Mouse (Mus musculus) heart, postnatal 14 days (tissue): ENCODE results near the gene Paip2b. TPM values are rescaled to one million over a fixed set of nuclear protein-coding genes. Genes with fewer than 3 reads are reported as not detected.
"Not testable (repeated sequence)": the region's sequence is repeated elsewhere in the genome, so short reads cannot be mapped to it uniquely, and the experiment has no call there.

ENCODE experiments used
- DNase-seq, 2 experiments: peaks; one replicate each; pipeline ENCODE4 v3.0.0; 2021 to 2022
- intact Hi-C: fragments of 180-260 bp; cut with DNase I; formaldehyde crosslinking; loops from one replicate; pipeline ENCODE4 v1.15.1; 2025
- long read RNA-seq, 2 experiments: library from polyadenylated mRNA; stranded (forward); transcript quantifications; one replicate each; pipeline ENCODE4 v2.0.0; 2021
- total RNA-seq, 2 experiments: library from RNA; stranded (reverse); gene quantifications; 2 replicates each; pipeline ENCODE4 v1.2.3; 2021

Paip2b gene
- total RNA-seq: 10 to 100 TPM; 23.2 to 27.9 TPM
- long read RNA-seq, experiment 1, partial matches to known transcripts: 0 of 6 reads
- long read RNA-seq, experiment 1, other reads (novel, unspliced or antisense): 2 of 6 reads
- long read RNA-seq, experiment 2, partial matches to known transcripts: 1 of 6 reads
- long read RNA-seq, experiment 2, other reads (novel, unspliced or antisense): 2 of 6 reads

DNA sequence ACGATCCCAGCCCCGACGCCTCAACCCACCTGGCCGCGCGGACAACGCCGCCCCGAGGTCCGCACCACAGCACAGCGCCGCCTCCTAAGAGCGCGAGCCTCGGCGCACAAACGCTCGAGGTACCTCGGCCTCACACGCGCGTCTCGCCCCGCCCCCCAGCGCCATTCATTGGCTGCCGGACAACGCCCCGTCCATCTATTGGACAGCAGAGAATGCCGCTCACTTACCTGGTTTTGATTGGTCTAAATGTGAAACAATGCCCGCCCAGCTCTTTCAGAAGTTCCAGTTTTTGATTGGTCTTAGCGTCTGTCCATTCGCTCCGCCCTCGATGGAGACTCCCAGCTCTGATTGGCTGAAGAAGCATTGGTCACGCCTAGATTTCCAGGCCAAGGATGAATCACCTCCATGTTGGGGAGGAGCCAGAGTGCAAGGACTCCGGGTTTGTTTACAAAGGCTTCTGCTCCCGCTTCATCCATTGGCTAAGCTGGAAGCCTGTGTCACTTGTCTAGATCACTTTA is at the start of gene Paip2b:
TSS of gene Paip2b (minus strand) at position 136 of the 518 bp plus-strand sequence.
- DNase-seq: peak; percentile 98
- intact Hi-C loops: no loop called here

- intact Hi-C loops: loop anchor here (2.0 kb wide), 2 partner anchors 33 to 181 kb away; no protein-coding TSS in a partner anchor
- DNase-seq: peak; percentile 39 to 77
These were observed 48.3 kb upstream of the Paip2b start for GRCm38 (mm10) chr6:83879815-83880214.

DNA sequence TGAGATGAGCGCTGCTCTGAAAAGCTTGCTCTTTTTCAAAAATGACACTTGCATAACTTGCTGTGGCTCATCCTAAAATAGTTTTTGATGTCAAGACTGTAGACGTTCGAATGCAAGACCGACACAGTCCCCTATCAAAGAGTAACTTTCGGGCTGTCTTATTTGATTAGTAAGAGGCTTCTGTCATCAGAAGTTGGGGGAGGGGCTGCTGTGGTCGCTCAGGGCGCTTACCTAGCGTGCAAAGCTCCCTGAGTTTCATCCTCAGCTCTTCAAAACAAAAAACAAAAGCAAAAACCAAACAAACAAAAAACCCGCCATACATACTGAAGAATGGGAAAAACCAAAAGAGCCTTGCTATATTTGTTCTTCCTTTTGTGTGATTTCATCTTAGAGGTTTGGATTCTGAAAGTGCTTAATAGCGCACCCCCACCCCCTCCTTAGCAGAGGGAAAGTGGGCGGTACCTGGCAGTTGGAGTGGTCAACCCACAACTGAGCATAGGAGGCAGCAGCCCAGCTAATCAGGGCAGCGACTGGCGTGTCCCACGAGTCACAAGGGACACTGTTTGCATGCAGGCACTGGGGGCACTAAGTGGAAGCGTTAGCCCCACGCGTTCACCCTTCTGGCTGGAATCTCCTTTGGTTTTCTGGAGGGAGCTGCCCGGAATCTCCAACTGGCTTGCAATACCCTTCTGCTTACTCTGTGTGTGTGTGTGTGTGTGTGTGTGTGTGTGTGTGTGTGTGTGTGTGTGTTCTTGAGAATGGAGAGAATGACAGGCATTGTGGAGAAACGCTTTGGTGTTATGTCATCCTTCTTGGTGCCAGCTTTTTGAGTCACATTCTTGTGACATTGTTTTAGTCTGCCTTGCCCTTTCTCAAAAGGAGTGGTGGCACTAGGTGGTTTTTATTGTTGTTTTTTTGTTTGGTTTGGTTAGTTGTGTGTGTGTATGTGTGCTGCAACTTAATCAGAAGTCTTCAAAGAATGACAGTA is 36.4 kb upstream of the Paip2b start:
- intact Hi-C loops: no loop called here

GRCm38 (mm10) chr6:83866954-83867597 is 35.5 kb upstream of the Paip2b start, which contains the start of gene Zfp638:
TSS of gene Zfp638 (plus strand) at chr6:83867109.
- intact Hi-C loops: no loop called here
- DNase-seq: peak; percentile 94 to 96

More for the DNA sequence above, 36.4 kb upstream of the Paip2b start:
- peak; percentile 64 to 77 for DNase-seq

- no peak for DNase-seq
- intact Hi-C loops: no loop called here
These were observed 34.9 kb upstream of the Paip2b start for GRCm38 (mm10) chr6:83866423-83866822.

DNA sequence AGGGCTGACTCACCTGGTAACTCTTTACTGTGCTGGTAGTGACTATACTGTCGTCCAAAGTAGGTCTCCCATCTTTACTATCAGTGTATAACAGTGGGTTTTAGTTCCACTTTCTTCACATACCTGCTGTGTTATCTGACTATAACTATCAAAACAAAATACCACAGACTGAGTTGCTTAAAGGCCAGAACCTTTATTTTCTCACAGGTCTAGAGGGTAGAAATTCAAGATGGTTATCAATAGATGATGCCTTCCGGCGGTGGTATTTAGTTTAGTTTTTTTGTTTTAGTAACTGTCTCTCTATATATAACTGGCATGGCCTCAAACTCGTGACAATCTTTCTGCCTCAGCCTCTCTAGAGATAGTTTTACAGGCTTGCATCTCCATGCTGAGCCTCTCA is 32.0 kb upstream of the Paip2b start:
- intact Hi-C loops: no loop called here
- no peak for DNase-seq

- intact Hi-C loops: no loop called here
- peak; percentile 42 to 51 for DNase-seq
These were observed 28.5 kb upstream of the Paip2b start for GRCm38 (mm10) chr6:83860033-83860432.

DNA sequence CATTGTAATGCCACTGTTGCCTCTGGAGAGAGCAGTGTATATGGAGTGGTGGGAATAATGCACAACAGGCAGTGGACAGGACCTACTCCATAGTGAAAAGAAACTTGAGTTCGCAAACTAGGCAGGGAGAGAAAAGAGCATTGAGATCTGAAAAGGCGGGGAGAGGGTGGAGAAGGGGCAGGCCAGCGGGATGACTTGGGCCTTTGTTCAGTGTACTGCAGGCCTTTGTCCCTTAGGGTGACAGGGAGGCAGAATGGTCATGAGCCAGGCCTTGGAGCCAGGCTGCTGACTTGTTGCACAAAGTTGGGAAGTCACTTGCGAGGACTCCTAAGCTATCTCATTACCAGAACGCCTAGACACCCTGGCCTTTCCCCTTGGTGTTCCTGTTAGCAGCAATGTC is 25.9 kb upstream of the Paip2b start:
- intact Hi-C loops: no loop called here
- DNase-seq: no peak

GRCm38 (mm10) chr6:83849446-83849845 is 17.9 kb upstream of the Paip2b start:
- no peak for DNase-seq
- intact Hi-C loops: no loop called here

- intact Hi-C loops: no loop called here
- no peak for DNase-seq
These were observed 14.6 kb upstream of the Paip2b start for GRCm38 (mm10) chr6:83846141-83846540.

GRCm38 (mm10) chr6:83844913-83845312 is 13.4 kb upstream of the Paip2b start:
- DNase-seq: no peak
- intact Hi-C loops: no loop called here

DNA sequence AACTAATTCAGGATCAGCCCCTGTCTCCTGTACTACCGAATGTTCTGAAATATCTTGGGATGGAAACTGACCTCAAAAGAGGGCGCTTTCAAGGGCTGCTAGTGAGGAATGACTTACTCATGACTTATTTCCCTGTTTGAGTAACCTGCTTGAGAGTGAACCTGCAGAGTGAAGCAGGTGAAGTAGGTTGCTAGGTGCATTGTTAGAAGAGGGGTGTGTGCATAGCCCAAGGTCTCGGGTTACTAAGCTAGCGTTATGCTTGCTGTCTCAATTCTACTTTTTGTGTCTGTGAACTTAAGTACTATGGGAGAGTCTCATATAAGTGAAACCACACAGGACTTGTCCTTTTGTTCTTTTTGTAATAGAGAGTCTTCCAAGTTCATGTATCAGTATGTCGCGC is 8.5 kb upstream of the Paip2b start:
- DNase-seq: no peak
- intact Hi-C loops: no loop called here

DNA sequence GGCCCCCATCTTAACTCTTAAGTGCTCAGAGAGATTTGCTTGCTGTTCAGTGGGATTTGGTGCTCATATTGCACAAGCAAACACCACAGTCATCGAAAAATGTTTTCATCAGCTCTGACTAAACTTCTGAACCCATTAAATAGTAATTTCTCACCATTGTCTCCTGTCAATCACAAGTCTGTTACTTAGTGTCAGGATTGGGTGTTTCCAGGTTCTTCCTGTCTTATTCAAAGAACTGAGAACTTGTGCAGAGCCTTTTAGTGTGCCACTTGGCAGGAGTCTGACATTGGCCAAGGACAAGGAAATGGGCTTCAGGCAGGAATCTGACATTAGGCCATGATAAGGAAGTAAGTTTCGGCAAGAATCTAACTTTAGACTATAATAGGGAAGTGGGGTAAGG is 6.5 kb upstream of the Paip2b start:
- no peak for DNase-seq
- intact Hi-C loops: no loop called here

GRCm38 (mm10) chr6:83836826-83837225 is 5.3 kb upstream of the Paip2b start:
- DNase-seq: no peak
- intact Hi-C loops: no loop called here

DNA sequence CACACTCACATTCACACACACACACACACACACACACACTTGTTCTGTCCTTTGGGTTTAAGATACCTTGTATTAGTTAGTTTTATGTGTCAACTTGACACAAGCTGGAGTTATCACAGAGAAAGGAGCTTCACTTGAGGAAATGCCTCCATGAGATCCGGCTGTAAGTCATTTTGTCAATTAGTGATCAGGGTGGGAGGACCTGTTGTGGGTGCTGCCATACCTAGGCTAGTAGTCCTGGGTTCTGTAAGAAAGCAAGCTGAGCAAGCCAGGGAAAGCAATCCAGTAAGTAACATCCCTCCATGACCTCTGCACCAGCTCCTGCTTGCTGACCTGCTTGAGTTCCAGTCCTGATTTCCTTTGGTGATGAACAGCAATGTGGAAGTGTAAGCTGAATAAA is 852 bp upstream of the Paip2b start:
- DNase-seq, intact Hi-C loops: not testable (repeated sequence)

DNA sequence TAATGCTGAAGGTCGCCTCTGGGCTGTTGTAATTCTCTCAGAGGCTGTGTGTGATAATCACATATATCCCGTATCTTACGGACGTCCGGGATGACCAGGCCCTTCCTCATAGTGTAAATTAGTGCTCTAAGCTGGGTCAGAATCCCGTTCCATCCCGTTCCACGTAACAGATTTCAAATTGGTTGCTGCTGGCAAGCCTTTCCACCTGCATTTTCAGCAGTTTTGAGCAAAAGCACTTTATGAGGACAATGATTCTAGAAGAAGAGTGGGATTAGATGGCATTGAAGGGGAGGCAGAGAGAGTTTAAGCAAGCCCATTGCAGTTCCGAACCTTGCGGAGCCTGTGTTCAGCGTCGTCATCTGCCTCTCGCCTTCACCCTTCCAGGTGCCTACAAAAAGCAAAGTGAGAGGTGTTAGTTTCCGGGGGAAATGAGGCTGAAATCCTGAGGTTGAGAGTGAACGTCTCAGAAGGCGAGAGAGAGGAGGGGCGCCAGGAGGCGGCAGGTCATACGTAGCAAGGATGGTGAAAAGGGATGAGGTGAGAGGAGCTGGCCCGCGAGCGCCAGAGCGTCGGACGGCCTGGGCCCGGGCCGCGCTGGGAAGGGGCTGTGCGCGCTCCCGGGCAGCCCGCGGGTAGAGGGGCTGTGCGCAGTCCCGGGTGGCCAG is 468 bp downstream of the Paip2b start:
- intact Hi-C loops: no loop called here
- peak in 1 of 2 experiments; percentile 3 for DNase-seq

DNA sequence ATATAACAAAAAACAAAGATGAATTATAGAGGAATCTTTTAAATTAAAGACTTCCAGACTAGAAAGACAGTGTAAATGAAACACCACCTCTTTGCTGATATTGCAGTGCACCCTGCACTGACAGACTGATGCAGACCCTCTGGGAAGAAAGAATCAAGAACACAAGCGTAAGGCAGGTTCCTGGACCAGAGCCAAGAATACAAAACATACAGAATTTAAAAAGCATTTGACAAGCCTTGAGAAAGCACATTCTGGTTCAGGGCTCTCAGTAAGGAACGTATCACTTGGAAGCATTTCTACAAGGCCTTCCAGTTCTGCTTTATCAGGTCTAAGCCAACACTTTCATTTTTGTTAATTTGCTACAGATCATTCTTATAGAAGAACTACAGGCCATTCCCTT is 9.7 kb downstream of the Paip2b start:
- intact Hi-C loops: no loop called here
- no peak for DNase-seq

GRCm38 (mm10) chr6:83820727-83821515 is 10.6 kb downstream of the Paip2b start:
- intact Hi-C loops: no loop called here
- no peak for DNase-seq

- intact Hi-C loops: no loop called here
- DNase-seq: no peak
These were observed 12.5 kb downstream of the Paip2b start for GRCm38 (mm10) chr6:83818996-83819395.
